Mouse (Mus musculus) adrenal gland, postnatal 10 days (tissue): ENCODE results near the gene Gm27021. TPM values are rescaled to one million over a fixed set of nuclear protein-coding genes. Genes with fewer than 3 reads are reported as not detected.
A peak's percentile ranks its signal among the peaks of the same experiment; 100 is the strongest.

Source experiments
- DNase-seq: peaks from one replicate; pipeline ENCODE4 v3.0.0; 2021; ENCODE audit warnings: mixed read lengths
- total RNA-seq, 2 experiments: library from RNA; stranded (reverse); gene quantifications; 2 replicates each; pipeline ENCODE4 v1.2.3; 2021

The Gm27021 gene
- total RNA-seq, 2 experiments from 2014 or later: not detected

GRCm38 (mm10) chr8:120686051-120686450 is 18.2 kb upstream of the Gm27021 start:
- DNase-seq: peak; percentile 51

DNA sequence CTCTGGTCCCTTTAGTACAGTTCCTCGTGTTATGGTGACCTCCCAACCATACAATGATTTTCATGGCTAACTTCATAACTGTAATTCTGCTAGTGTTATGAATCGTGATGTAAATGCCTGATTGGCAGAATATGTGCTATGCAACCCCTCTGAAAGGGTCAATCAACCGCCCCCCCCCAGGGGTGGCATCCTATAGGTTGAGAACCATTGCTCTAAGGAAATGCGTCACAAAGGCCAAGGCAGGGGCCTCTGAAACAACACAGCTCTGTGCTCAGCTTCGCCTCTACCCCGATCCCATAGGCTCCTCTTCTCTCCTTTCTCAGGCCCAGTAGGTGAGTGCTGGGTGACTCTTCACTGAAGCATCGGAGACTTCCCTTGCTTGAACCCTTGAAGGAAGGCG is 17.7 kb upstream of the Gm27021 start:
- DNase-seq: no peak

DNA sequence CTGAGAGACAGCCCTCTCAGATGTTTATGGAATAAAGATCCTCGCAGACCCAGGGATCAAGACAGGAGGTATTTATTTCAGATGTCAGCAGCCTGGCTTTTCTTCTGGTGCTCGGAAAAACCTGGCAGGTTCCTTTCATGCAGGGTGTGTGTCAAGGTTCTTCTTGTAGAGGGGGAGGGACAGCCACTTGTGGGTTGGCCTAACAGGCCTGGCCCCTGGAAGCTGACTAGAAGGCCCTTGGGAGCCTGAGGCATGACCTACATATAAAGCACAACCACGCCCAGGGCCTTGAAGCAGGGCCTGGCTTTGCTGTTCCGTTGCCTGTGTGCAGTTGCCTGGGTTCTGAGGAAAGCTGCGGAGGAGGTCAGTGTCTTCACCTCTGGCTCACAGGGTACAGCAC is 17.2 kb upstream of the Gm27021 start:
- peak; percentile 83 for DNase-seq

DNA sequence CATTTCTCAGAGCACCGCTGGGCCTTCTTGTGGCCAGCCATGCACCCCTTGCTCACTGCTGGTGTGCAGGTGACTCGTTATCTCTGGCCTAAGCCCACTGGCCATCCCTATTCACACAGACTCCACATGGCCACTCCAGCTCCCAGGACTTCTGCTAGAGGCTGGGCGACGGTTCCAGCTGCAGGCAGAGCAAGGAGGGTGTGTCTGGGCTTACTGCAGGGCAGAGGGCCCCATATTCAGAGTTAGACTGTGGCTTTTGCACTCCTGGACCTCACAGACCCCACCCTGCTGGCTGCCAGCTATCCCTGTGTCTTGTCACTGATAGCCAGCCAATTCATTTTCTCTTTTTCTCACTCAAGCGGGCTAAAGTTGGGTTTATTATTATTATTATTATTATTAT is 16.2 kb upstream of the Gm27021 start:
- no peak for DNase-seq

DNA sequence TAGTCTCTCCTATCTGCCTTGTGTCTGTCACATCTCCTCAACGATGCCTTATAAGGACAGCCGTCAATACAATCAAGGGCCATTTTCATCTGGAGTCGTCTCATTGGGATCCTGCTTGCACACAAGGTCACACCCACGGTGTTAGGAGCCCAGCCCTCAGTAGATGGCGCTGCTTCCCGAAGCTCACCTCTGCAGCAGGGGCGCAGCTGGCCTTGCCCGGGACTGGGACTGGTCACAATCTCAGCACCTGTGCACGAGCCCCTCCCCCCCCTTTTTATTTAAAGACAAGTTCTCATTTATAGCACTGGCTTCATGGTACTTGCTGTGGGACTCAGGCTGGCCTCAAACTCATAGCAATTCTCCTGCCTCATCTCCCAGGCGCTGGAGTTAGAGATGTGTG is 15.7 kb upstream of the Gm27021 start:
- DNase-seq: peak; percentile 90

GRCm38 (mm10) chr8:120681113-120681512 is 13.2 kb upstream of the Gm27021 start:
- no peak for DNase-seq

GRCm38 (mm10) chr8:120680405-120680804 is 12.5 kb upstream of the Gm27021 start:
- peak; percentile 70 for DNase-seq

- DNase-seq: no peak
Measured at GRCm38 (mm10) chr8:120679629-120680387, 11.9 kb upstream of the Gm27021 start.

DNA sequence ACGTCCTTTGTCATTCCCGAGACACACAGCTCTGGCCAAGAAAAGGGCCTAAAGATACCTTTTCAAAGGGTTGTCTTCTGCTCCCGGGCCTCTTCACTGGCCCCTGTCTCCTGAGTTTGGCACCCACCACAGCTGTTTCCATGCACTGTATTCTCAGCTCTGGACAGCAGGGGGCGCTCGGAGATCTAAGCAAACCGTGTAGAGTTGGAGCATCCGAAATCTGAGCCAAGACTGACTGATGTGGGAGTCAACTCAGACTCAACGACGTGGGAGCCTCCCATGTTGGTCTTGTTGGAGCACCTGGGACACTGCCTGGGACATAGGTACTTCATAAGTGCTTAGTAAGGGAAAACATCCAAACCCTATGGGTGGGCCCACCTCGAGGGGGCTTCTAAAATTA is 10.6 kb upstream of the Gm27021 start:
- peak; percentile 90 for DNase-seq

DNA sequence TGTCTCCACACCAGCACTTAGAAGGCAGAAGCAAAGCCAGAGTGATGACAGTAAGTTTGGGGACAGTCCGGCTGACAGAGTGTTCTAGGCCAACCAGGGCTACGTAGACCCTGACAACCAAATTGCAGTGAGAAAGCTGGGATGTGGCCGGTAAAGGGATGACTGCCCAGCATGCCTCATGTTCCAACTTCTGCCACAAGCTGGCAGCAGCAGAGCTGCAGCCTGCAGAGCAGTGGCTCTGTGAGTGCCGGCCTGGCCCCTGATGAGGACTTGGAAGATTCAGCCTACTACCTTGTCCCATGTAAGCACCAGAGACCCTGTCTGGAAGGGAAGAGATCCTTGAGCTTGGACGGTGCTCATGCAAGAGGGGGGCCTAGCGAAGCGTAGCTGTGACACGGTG is 7.8 kb upstream of the Gm27021 start:
- DNase-seq: no peak

GRCm38 (mm10) chr8:120673298-120673697 is 5.4 kb upstream of the Gm27021 start:
- no peak for DNase-seq

DNA sequence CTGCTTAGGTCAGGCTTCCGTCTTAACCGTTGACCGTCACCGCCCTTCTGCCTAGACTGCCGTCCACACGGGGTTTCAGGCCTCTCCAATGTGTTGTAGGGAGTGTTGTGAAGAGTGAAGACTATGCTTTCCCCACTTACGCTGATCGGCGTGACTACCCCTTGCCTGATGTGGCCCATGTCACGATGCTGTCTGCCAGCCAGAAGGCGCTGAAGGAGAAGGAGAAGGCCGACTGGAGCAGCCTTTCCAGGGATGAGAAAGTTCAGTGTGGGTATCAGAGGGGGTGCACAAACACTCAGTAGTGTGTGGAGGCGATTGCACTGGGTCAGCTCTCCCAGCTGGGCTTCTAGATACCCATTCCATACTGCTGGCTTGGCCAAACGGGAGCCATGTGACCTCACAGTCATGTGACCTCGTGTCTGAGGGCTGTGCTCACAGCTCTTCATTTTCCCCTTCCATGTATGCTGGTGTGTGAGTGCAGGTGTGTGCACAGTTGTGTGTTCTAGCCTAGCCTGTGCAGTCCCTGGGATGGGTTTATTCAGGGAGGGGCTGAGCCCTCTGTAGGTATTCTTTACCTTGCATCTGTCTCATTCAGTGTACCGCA is 4.8 kb upstream of the Gm27021 start:
- DNase-seq: no peak

DNA sequence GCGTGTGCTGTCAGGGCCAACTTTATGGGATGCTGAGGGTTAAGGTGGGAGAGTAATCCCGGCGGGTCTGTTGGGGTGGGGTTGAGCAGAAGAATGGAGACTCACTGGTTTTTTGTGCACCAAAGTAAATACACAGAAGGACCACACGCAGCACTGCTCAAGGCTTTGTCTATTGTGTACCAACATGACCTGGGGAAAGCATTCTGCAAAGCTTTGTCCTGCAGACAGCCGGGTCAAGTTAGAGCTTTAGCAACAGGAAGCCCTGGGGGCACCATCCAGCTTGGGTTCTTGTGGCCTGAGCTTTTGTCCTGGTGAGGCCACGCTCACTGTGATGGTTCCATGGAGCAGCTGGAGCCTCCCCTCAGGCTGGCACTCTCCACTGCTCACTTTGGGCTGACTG is 3.9 kb upstream of the Gm27021 start:
- no peak for DNase-seq

DNA sequence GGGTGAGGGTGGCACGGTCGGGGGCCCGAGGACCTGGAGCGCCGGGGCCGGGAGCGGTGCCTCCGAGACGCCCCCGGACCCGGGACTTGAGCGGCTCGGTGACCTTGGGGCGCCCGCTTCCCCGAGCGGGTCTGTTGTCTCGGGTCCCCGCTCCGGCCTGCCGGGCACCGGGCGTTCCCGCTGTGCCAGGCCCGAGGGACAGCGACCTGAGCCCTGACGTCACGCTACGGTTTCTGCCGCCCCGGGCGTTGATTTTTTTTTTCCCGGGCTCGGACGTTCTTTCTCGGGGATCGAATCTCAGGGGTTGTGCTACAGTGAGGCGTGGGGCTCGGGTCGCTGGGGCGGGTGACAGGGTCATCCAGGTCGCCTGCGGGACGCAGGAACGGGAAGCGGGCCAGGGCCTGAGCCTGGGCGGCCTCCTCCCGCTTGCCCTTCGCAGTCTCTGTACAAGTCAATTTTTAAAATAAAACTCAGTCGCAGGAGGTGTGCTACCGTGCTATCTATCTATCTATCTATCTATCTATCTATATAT is 561 bp upstream of the Gm27021 start, which contains the start of gene Emc8:
Emc8 (minus strand) TSS at position 200 of the 532 bp plus-strand sequence.
- no peak for DNase-seq

- no peak for DNase-seq
Measured at GRCm38 (mm10) chr8:120666807-120667470, 940 bp downstream of the Gm27021 start.

DNA sequence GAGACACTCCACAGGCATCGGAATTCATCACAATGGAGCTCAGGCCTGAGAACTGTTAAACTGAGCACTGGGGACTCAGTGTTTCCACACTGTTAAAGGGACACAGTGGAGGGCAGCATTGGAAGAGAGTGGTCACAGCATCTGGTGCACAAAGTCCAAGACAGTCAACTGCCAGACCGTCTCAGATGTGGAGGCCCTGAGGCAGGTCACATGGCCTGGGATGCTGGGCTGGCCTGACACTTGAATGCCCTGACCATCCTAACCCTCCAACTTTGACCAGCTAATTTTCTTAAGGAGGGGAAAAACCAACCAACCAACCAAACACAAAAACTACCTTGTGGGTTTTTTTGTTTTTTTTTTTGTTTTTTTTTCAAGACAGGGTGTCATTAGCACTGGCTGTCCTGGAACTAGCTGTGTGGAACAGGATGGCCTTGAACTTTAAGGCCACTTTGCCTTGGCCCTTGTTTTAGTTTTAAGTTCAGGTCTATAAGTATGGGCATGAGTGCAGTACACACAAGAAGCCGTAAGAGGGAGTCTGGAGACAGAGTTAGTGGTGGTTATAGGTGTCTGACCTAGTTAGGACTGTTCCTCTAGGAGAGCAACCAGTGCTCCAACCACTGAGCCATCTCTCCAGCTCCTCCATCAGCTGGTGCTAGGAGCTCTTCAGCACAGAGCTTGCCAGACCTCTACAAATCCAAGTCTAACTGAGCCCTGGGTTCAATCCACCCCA is 2.0 kb downstream of the Gm27021 start:
- no peak for DNase-seq

DNA sequence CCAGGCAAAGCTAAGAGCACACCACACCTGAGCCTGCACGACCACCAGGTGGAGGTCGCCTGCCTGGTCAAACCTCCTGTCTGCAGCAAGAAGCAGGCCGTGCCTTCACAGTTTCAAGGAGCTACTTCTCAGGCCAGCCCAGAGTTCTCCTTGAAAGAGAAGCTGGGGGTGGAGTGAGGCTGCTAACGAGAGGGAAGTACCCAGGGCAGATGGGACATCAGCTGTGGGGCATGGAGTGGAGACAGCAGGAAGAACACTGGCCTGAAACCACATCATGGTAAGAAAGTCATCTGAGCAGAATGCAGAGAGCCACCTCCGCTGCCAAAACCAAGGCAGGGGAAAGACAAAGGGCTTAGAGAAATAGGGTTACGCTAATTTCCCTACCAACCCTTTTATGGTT is 3.3 kb downstream of the Gm27021 start:
- no peak for DNase-seq

DNA sequence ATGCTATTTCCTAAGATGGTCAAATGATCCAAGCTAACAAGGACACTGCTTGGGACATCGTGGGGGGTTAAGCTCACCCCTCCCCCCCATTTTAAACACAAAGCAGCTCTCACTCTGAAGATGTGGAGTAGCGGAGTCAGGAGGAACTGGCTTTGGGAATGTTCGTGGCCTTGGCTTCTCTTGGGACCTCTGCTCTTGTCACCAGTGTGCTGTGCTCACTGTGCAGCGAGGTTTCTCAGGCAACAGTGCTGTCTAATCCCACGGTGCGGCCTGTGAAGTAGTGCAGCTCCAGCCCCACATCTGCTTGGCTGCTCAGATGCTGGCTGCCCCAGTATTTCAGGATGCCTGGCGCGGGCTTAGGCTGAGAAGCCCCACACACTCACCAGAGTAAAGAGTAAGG is 10.5 kb downstream of the Gm27021 start:
- DNase-seq: no peak

DNA sequence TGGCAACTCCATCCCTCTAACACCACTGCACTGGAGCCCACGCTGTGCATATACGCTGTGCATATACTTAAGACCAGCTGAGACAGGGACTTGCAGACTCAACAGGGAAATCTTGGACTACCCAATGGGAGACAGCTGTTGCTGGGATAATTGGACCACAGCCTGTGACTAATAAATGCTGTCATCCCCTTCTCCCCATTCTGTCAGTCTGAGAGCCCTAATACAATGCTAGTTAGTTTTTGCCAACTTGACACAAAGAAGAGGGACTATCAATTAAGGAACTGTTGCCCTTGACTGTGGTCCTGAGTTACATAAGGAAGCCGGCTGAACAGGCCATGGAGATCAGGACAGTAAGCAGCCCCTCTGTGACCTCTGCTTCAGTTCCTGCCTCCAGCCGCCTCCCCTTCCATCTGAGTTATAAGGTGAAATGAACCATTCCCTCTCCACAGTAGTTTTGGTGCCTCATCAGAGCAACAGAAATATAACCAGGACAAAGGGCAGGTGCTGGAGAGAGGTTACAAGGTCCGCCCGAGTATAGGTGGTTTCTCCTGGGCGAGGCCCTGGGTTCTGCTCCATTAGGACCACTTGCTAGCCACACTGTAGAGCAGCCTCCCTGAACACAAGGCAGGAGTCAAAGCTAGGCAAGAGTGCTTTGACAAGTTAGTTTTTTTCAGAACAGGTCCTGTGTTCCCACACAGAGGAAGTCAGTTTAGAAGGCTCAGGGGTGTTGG is 11.4 kb downstream of the Gm27021 start:
- no peak for DNase-seq

- no peak for DNase-seq
Measured at GRCm38 (mm10) chr8:120647532-120647931, 20.3 kb downstream of the Gm27021 start, which contains the start of gene 1190005I06Rik. 1190005I06Rik (minus strand) TSS chr8:120647632.

- peak; percentile 93 for DNase-seq
Measured at GRCm38 (mm10) chr8:120644663-120645062, 23.2 kb downstream of the Gm27021 start.
